Mouse (Mus musculus): Measurements from ENCODE around the gene B3gat2. TPM values are rescaled to one million over a fixed set of nuclear protein-coding genes. Genes with fewer than 3 reads are reported as not detected.

The B3gat2 gene
- not detected in 4 replicates for total RNA-seq (2023; ENCODE audit: inconsistent age)

DNA sequence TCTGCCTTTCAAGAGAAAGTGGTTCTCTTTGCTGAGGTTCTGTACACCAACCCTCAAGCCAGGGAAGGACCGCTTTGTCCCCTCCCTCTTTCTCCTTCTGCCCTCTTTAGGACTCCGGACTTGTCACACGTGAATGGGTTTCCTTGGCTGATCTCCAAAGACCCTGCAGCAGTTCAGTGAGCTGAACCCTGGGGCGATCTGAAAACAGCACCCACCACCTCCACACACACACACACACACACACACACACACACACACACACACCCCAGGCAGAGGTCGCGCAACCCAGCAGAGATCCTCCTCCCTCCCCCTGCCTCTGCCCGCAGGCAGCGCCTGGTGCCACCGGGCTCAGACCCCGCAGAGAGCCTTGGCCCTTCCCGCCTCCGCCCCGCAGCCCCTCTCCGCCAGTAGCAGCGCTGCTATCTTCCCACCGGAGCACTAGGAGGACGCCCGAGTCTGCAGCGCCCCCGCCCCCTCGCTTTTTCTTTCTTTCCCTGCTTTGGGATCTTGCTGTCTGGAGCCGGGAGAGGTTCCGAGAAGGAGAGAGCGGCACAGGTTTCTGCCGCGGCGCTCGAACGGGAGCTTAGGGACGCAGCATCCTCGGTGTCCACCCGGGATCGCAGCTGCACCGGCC is at the start of gene B3gat2:
Gene B3gat2, plus strand, starts transcription at position 252 of the 634 bp plus-strand sequence.

Other genes with a start within 250 kb of the B3gat2 start
- gene Smap1, start 160.6 kb downstream of the B3gat2 start, total RNA-seq (2023; ENCODE audit: inconsistent age): 57.5 to 63.6 TPM (median 61.3 TPM) in 4 replicates
- 18.6 to 32.1 TPM (median 26.4 TPM) in 4 replicates for gene Sdhaf4, start 243.9 kb downstream of the B3gat2 start, total RNA-seq (2023; ENCODE audit: inconsistent age)

Measured in B cell, adult (primary cell).